Mouse (Mus musculus): Measurements from ENCODE around the gene Chrnb4.

GRCm38 (mm10) chr9:55096033-55096432 lies 47.5 kb upstream of the Chrnb4 start:
- TF ChIP-seq CTCF (IDR thresholded peaks at IDR 0.05; ENCODE audit: low read depth) (no peak), EP300 (IDR thresholded peaks at IDR 0.05; ENCODE audit: low read depth) (no peak)
